21 mouse cellular contexts compared by ENCODE assay signal in the genomic region with DNA sequence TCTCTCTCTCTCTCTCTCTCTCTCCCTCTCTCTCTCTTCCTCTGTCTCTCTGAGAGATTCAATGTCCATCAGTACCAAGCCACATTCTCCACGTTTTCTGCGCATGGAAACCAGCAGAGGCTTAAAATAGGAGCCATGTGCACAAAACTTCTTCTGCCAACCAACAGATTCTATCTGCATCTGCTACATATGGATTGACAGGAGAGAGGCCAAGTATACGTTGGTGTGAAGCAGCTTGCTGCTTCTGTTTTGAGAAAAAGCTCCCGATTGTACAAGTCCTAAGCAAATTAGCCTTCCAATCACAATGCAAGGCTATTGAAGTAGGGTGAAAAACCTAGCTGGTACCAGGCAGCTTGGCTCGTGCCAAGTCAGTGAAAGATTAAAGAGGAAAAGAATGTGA.
DNase-seq lines count a peak whose midpoint lies in the region; ATAC-seq and TF ChIP-seq lines count a peak whose summit lies in the region.
"Had no signal": no experiment of that assay in that cellular context is flagged by ENCODE, and none has a peak within 500 bp of the region (broad histone marks: within the 10 kb centered on the region; RNA-seq: fewer than 3 reads in every experiment).

No protein-coding gene starts in this region.

- intact Hi-C loops in heart, adult 2 months (cut with DNase I) = no loop called here

- H3K4me2 ChIP-seq in forebrain, embryonic 14.5 days (ENCODE audit: low read length) = no peak overlapping the region
- H3K4me2 ChIP-seq in intestine, embryonic 15.5 days (replicated peaks) = no peak overlapping the region
- H3K4me2 ChIP-seq: liver, embryonic 12.5 days; neural tube, embryonic 12.5 days had no signal

- WGBS in forebrain, embryonic 14.5 days = 46% methylated on average over 5 of the region's 5 CpGs
- WGBS in forebrain, embryonic 10.5 days = 78% methylated on average over 5 of the region's 5 CpGs
- 80% methylated on average over 5 of the region's 5 CpGs for WGBS in intestine, embryonic 15.5 days
- 72% methylated on average over 5 of the region's 5 CpGs for WGBS in heart, adult 2 months

- DNase-seq in forebrain, embryonic 14.5 days (ENCODE audit: low spot score) = peak; percentile 63
- no peak for DNase-seq in forebrain, embryonic 10.5 days (ENCODE audit: extremely low spot score, low spot score)
- peak; percentile 4 to 51 for DNase-seq in frontal cortex, adult 2 months (ENCODE audit: extremely low spot score in 1 of 2, low spot score in 1 of 2)
- DNase-seq in layer of hippocampus, postnatal 14 days (ENCODE audit: low spot score in 2 of 2) = peak; percentile 8 to 26
- DNase-seq in right cerebral cortex, postnatal 10 days (ENCODE audit: low spot score in 2 of 2) = peak; percentile 40 to 79
- DNase-seq in lung, postnatal 10 days = no peak
- DNase-seq in heart, adult 2 months = no peak
- DNase-seq: adrenal gland, postnatal 14 days; cerebellum, postnatal 14 days; gastrocnemius, postnatal 14 days; heart, postnatal 14 days; thymus, postnatal 25 days had no signal

- H3K27me3 ChIP-seq in forebrain, embryonic 14.5 days (replicated peaks; ENCODE audit: control insufficient read depth, insufficient read depth, low read length) = no peaks in the 10 kb centered on the region
- no peaks in the 10 kb centered on the region for H3K27me3 ChIP-seq in forebrain, embryonic 10.5 days (ENCODE audit: poor library complexity, severe bottlenecking)
- H3K27me3 ChIP-seq in intestine, embryonic 15.5 days (replicated peaks) = no peaks in the 10 kb centered on the region
- no peaks in the 10 kb centered on the region for H3K27me3 ChIP-seq in heart, adult 2 months (ENCODE audit: control insufficient read depth, insufficient read depth, low read length)
- H3K27me3 ChIP-seq: CH12.LX; liver, embryonic 12.5 days; megakaryocyte, embryonic 14.5 days; neural tube, embryonic 12.5 days had no signal

- TF ChIP-seq CTCF in heart, adult 2 months (IDR thresholded peaks at IDR 0.05) = no peak

- no peaks in the 10 kb centered on the region for H3K79me2 ChIP-seq in heart, adult 2 months (replicated peaks; ENCODE audit: control insufficient read depth, insufficient read depth, low read length)

- no peak overlapping the region for H3K4me3 ChIP-seq in forebrain, embryonic 14.5 days (ENCODE audit: low read depth, low read length)
- H3K4me3 ChIP-seq in forebrain, embryonic 10.5 days = no peak overlapping the region
- H3K4me3 ChIP-seq in intestine, embryonic 15.5 days (replicated peaks) = no peak overlapping the region
- no peak overlapping the region for H3K4me3 ChIP-seq in heart, adult 2 months
- H3K4me3 ChIP-seq: erythroblast, embryonic 14.5 days; limb, embryonic 10.5 days; liver, embryonic 12.5 days; megakaryocyte, embryonic 14.5 days; neural tube, embryonic 12.5 days had no signal

- no peak overlapping the region for H3K27ac ChIP-seq in forebrain, embryonic 14.5 days (ENCODE audit: low read depth, low read length)
- H3K27ac ChIP-seq in forebrain, embryonic 10.5 days = no peak overlapping the region
- no peak overlapping the region for H3K27ac ChIP-seq in intestine, embryonic 15.5 days
- no peak overlapping the region for H3K27ac ChIP-seq in heart, adult 2 months
- H3K27ac ChIP-seq: limb, embryonic 10.5 days; liver, embryonic 12.5 days; neural tube, embryonic 12.5 days; stomach, postnatal 0 days had no signal

- TF ChIP-seq EP300 in heart, adult 2 months (IDR thresholded peaks at IDR 0.05; ENCODE audit: insufficient read depth, low read depth, low read length) = no peak

- no peak overlapping the region for H3K9ac ChIP-seq in forebrain, embryonic 14.5 days (ENCODE audit: low read length)
- H3K9ac ChIP-seq in intestine, embryonic 15.5 days = no peak overlapping the region
- no peak overlapping the region for H3K9ac ChIP-seq in heart, adult 2 months (ENCODE audit: low read depth, low read length)
- H3K9ac ChIP-seq: liver, embryonic 12.5 days; neural tube, embryonic 12.5 days had no signal

- TF ChIP-seq POLR2A in heart, adult 2 months (IDR thresholded peaks at IDR 0.05; ENCODE audit: insufficient read depth, low read depth, low read length) = no peak

- no peaks in the 10 kb centered on the region for H3K9me3 ChIP-seq in forebrain, embryonic 14.5 days (replicated peaks; ENCODE audit: control insufficient read depth, low read length)
- no peaks in the 10 kb centered on the region for H3K9me3 ChIP-seq in forebrain, embryonic 10.5 days
- H3K9me3 ChIP-seq in intestine, embryonic 15.5 days = no peaks in the 10 kb centered on the region
- H3K9me3 ChIP-seq: limb, embryonic 10.5 days; liver, embryonic 12.5 days; megakaryocyte, embryonic 14.5 days; neural tube, embryonic 12.5 days had no signal

- H3K4me1 ChIP-seq in forebrain, embryonic 14.5 days (ENCODE audit: control insufficient read depth, insufficient read depth, low read length) = no peaks in the 10 kb centered on the region
- H3K4me1 ChIP-seq in forebrain, embryonic 10.5 days = no peaks in the 10 kb centered on the region
- H3K4me1 ChIP-seq in intestine, embryonic 15.5 days (replicated peaks) = no peaks in the 10 kb centered on the region
- no peaks in the 10 kb centered on the region for H3K4me1 ChIP-seq in heart, adult 2 months (ENCODE audit: control insufficient read depth, insufficient read depth, low read length)
- H3K4me1 ChIP-seq: limb, embryonic 10.5 days; liver, embryonic 12.5 days; megakaryocyte, embryonic 14.5 days; neural tube, embryonic 12.5 days had no signal

- peak; percentile 48; the same call in 1 of the 2 replicates for ATAC-seq in forebrain, embryonic 14.5 days
- ATAC-seq in intestine, embryonic 15.5 days = no peak
- ATAC-seq: hindbrain, embryonic 16.5 days; liver, embryonic 12.5 days had no signal

- no peaks in the 10 kb centered on the region for H3K36me3 ChIP-seq in forebrain, embryonic 14.5 days (ENCODE audit: control insufficient read depth, insufficient read depth, low read length)
- no peaks in the 10 kb centered on the region for H3K36me3 ChIP-seq in forebrain, embryonic 10.5 days (replicated peaks)
- no peaks in the 10 kb centered on the region for H3K36me3 ChIP-seq in intestine, embryonic 15.5 days
- H3K36me3 ChIP-seq in heart, adult 2 months (ENCODE audit: control insufficient read depth, insufficient read depth, low read length) = no peaks in the 10 kb centered on the region
- H3K36me3 ChIP-seq: limb, embryonic 10.5 days; liver, embryonic 12.5 days; neural tube, embryonic 12.5 days had no signal

Comparison
In these comparisons a context has a peak if more than half of its experiments do, and no peak if none do; other contexts are left out.
1. DNase-seq: peak in forebrain, embryonic 14.5 days (single experiment), frontal cortex, adult 2 months (2 of 2), layer of hippocampus, postnatal 14 days (2 of 2) and right cerebral cortex, postnatal 10 days (2 of 2); none in forebrain, embryonic 10.5 days (single experiment), lung, postnatal 10 days (single experiment) and heart, adult 2 months (0 of 2).